Mouse (Mus musculus): Measurements from ENCODE around the gene Gemin2. TPM values are rescaled to one million over a fixed set of nuclear protein-coding genes. Genes with fewer than 3 reads are reported as not detected.
"Not testable (repeated sequence)": the region's sequence is repeated elsewhere in the genome, so short reads cannot be mapped to it uniquely, and the experiment has no call there.

The Gemin2 gene
- 1 to 10 TPM; 6.5 to 7.0 TPM for total RNA-seq (2021)

DNA sequence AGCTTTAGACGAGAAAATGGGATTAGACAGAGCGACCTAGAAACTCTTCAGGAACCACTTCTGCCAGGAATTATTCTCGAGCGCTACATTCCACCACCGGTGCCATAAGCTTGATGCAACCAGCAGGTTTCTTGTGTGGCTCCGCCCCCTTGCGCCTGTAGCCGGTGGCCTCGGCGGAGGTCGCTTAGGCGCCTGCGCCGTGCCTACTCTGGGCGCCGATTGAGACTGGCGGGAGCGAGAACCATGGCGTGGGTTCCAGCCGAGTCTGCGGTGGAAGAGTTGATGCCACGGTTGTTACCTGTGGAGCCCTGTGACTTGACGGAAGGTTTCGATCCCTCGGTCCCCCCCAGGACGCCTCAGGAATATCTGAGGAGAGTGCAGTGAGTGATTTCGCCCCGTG, at the start of gene Gemin2:
TSS of gene Gemin2 (plus strand) at position 160 of the 400 bp plus-strand sequence.
- intact Hi-C loops (cut with DNase I), result no loop called here
- peak; percentile 91 for DNase-seq

DNA sequence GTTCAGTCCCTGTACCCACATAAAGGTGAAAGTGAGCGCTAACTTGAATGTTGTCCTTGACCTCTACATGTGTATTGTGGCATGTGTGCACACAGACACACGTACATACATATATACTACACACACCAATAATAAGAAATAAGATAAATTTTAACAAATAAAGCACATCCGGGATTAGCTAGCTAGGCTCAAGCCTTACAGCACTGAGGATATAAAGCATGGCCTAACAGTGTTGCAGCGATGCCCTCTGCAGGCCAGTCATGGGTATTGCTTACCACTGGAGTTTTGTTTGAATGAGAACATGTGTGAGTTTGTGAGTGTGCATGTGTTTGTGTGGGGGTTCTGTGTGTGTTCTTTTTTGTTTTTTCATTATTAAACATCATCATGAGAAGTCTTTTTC, 48.6 kb upstream of the Gemin2 start:
- intact Hi-C loops (cut with DNase I), result loop anchor here (10.0 kb wide), 1 partner anchor 1680 kb away; no protein-coding TSS in a partner anchor
- peak; percentile 8 for DNase-seq

GRCm38 (mm10) chr12:58976966-58977365, 36.2 kb upstream of the Gemin2 start:
- no peak for DNase-seq
- intact Hi-C loops (cut with DNase I), result no loop called here

- DNase-seq; intact Hi-C loops (cut with DNase I): not testable (repeated sequence)
These were observed 32.0 kb upstream of the Gemin2 start for GRCm38 (mm10) chr12:58981178-58981661.

- no peak for DNase-seq
- intact Hi-C loops (cut with DNase I), result no loop called here
These were observed 27.4 kb upstream of the Gemin2 start for GRCm38 (mm10) chr12:58985766-58986165.

- intact Hi-C loops (cut with DNase I), result no loop called here
- DNase-seq, result no peak
These were observed 2.7 kb upstream of the Gemin2 start for GRCm38 (mm10) chr12:59010482-59010881.

- no peak for DNase-seq
- intact Hi-C loops (cut with DNase I), result no loop called here
These were observed 1.8 kb upstream of the Gemin2 start for GRCm38 (mm10) chr12:59011275-59011843.

DNA sequence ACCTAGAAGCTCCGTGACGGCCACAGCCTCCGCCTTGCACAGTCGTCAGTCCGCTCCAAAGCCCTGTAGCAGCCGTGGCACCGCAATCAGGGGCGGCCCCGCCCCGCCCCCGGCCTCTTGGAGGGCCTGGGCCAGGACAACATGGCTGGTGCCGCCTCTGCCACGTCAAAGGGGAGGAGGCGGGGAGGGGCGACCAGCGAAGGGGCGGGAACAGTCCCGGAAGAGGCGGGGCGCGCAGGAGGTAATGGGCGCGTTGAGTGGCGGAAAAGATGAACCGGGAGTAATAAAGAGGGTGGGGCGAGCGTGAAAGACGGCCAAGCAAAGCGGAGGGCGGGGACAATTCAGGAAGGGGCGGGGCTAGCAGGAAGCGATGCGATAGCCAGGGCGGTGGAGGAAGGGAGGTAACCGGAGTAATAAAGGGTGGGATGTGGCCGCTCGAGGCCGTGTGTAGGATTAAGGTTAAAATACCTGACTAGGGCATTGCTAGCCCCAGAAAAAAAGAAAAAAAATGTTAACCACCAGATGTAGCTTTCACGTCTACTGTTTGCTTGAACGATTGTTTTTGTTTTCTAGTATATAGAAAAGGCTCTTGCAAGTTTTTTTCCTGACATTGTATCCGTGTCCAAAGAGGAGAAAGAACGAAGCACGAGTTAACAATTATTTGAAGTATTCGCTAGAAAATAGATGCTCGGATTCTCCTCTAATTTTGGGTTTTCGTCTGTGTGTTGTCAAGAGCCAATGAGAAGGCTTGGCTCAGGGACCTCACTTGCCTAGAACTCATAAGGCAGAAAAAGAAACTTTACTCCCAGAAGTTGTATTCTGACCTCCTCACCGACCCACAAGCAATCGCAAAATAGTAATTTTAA, 1.1 kb upstream of the Gemin2 start, which contains the start of gene Sec23a:
TSS of gene Sec23a (minus strand) at position 174 of the 866 bp plus-strand sequence.
- peak; percentile 99 for DNase-seq
- intact Hi-C loops (cut with DNase I), result no loop called here

DNA sequence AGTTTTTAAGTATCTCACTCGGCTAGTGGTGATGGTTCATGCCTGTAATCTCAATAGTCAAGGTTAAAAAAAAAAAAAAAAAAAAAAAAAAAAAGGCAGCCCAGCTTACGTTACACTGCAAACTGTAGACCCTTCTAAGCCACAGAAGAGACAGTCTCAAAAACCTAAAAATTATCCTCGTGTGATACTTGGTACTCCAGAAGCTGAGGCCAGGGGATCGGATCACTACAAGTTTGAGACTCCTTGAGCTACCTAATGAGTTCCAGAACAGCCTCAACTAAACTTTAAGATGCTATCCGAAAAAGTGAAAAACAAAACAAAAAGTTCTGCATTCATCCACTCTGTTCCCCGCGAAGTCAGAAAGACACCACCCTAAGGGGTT, 492 bp upstream of the Gemin2 start:
- DNase-seq, result no peak
- intact Hi-C loops (cut with DNase I), result no loop called here

DNA sequence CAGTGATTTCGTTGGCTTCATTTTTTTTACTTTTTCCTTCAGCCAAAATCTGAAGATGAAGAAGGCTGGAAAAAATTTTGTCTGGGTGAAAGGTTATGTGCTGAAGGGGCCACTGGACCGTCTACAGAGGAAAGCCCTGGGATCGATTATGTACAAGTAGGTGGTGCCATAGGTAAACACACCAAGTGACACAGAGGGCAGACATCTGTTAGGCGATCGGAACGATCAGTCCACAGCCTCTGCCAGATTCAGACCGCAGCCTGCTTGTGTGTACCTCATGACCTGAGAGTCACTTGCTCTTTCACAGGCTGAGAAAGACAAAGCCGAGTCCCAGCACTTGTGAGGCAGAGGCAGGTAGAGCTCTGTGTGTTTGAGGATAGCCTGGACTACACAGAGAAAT, 4.8 kb downstream of the Gemin2 start:
- intact Hi-C loops (cut with DNase I), result no loop called here
- DNase-seq, result no peak

DNA sequence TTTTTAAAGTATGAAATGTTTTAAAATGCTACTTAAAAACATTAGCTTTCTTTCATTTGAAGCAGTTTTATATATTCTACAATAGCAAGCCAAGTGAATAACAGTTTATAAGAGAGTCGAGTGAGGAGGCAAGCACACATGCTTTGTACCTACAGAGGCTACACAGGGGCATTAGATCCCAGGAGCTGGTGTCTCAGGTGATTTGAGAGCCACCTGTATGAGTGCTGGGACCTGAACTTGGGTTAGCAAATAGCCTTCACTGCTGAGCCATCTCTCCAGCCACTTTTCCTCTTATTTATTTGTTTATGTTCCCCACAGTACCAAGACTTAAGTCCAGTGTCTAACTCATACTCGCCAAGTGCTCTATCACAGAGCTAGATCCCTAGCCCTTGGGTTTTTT, 6.7 kb downstream of the Gemin2 start:
- intact Hi-C loops (cut with DNase I), result no loop called here
- DNase-seq, result no peak

GRCm38 (mm10) chr12:59021306-59021705, 8.1 kb downstream of the Gemin2 start:
- intact Hi-C loops (cut with DNase I), result no loop called here
- no peak for DNase-seq

- intact Hi-C loops (cut with DNase I), result no loop called here
- no peak for DNase-seq
These were observed 18.9 kb downstream of the Gemin2 start for GRCm38 (mm10) chr12:59032101-59032500.

GRCm38 (mm10) chr12:59039162-59039970, 26.2 kb downstream of the Gemin2 start:
- intact Hi-C loops (cut with DNase I), result no loop called here
- no peak for DNase-seq

GRCm38 (mm10) chr12:59039971-59040844, 27.0 kb downstream of the Gemin2 start:
- DNase-seq, result peak; percentile 24
- intact Hi-C loops (cut with DNase I), result no loop called here

DNA sequence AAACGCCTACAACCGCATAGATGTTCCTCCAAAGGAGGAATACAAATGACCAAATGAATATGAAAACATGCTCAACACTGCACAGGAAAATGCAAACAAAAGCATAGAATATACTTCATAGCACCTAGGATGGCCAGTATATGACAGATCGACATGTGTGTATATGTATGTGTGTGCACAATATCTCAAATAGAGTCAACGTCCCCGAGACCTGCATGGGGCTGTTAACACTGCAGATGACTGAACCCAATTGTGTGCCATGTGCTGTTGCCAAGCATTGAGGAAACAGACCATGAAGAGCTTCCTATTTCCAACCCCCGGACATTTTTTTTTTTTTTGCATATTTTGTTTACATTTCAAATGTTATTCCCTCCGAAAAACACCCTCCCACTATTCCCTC, 27.7 kb downstream of the Gemin2 start:
- intact Hi-C loops (cut with DNase I), result no loop called here
- no peak for DNase-seq

- intact Hi-C loops (cut with DNase I), result no loop called here
These were observed 39.3 kb downstream of the Gemin2 start for GRCm38 (mm10) chr12:59052470-59052869.

GRCm38 (mm10) chr12:59053166-59053565, 40.0 kb downstream of the Gemin2 start:
- DNase-seq, result no peak
- intact Hi-C loops (cut with DNase I), result no loop called here

More at GRCm38 (mm10) chr12:59052470-59052869, 39.3 kb downstream of the Gemin2 start:
- no peak for DNase-seq

GRCm38 (mm10) chr12:59053976-59054375, 40.8 kb downstream of the Gemin2 start:
- intact Hi-C loops (cut with DNase I), result no loop called here

DNA sequence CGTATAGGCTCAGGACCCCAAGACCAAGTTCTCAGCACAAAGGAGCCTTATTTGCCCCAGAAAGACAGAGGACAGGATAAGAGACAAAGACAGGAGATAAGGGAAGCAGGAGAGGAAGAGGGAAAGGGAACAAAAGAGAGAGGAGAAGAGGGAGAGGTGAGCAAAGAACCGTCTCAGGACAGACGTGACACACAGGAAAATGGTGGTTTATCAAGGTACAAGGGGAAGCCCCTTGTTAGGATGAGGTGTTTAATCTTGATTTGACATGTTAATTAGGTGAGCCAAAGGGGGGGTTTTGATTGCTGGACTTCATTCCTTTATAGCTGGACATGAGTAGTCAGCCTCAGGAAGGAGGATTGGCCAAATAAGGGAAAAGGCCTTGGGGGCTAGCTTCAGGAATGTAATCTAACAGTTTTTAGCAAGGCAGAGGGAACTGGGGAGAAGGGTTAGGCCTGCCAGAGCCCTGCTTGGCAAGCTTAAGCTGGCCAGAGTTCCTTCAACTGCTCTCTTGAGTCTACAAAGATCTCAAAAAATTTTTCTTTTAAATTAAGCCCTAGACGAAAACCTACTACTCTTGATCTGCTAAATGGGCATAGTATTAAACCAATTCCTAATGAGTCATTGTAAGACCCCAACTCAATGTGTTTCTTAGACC, 42.1 kb downstream of the Gemin2 start:
- no peak for DNase-seq
- intact Hi-C loops (cut with DNase I), result no loop called here

More at GRCm38 (mm10) chr12:59053976-59054375, 40.8 kb downstream of the Gemin2 start:
- no peak for DNase-seq

Measured in left cerebral cortex, postnatal 4 days (tissue).